Mouse (Mus musculus) ES-E14 (cell line): ENCODE measurements at regions not wholly inside any gene's neighbourhood (a gene's known extent, or its start where the extent isn't known, plus 50 kb on each side); places are given as distances from the start of the nearest gene placed in this dataset.

ENCODE experiments used
- CHD2 ChIP-seq: IDR thresholded peaks from 2 replicates; pipeline ENCODE4 v1.6.1; 2014; ENCODE audit warnings: mild to moderate bottlenecking, low read depth, low read length, inconsistent platforms
- ZC3H11A ChIP-seq: IDR thresholded peaks from 2 replicates; pipeline ENCODE4 v1.6.1; 2012; ENCODE audit warnings: low read depth, mild to moderate bottlenecking, inconsistent platforms, low read length, borderline replicate concordance
- ZNF384 ChIP-seq: IDR thresholded peaks from 2 replicates; pipeline ENCODE4 v1.6.1; 2012; ENCODE audit warnings: low read depth, low read length, inconsistent platforms

DNA sequence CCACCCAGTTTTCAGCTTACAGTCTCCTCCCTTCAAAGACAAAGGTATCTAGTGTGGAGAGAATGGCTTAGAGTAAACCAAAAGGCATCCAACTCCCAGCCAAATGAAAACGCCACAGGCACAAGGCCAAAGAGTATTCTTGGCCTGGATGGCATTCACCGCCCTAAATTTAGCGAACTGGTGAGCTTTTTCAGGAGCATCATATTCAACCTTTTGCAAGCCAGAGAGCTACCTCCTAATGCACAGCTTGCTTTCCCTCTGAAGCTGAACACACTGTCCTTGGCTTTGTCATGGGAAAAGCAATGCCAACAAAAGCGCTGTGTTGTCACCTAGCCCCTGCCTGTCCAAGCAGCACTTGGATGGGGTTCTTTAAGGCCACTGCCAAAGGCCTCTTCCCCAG lies 282.2 kb downstream of the Ddx10 start:
- TF ChIP-seq ZC3H11A = no peak
- TF ChIP-seq ZNF384 = no peak
- TF ChIP-seq CHD2 = no peak
